Mouse (Mus musculus) myocyte (in vitro differentiated cells): ENCODE data around the gene Iqsec3.

ENCODE experiments used
- MYOD1 ChIP-seq, 3 experiments: IDR thresholded peaks; one replicate each; pipeline ENCODE4 v1.6.1; 2011; ENCODE audit warnings: control low read depth in 2 of 3, low read depth in 2 of 3, mild to moderate bottlenecking in 2 of 3, moderate library complexity in 1 of 3; ENCODE audit not compliant: insufficient read length in 2 of 3, control insufficient read depth in 1 of 3
- POLR2A ChIP-seq: IDR thresholded peaks from one replicate; pipeline ENCODE4 v1.6.1; 2011; ENCODE audit warnings: low read depth, mild to moderate bottlenecking, control low read depth, moderate library complexity; ENCODE audit not compliant: insufficient read length
- REST ChIP-seq: IDR thresholded peaks from one replicate; pipeline ENCODE4 v1.6.1; 2011; ENCODE audit warnings: mild to moderate bottlenecking, control low read depth, moderate library complexity; ENCODE audit not compliant: insufficient read depth, insufficient read length
- SRF ChIP-seq: IDR thresholded peaks from one replicate; pipeline ENCODE4 v1.6.1; 2011; ENCODE audit warnings: low read depth; ENCODE audit not compliant: control insufficient read depth, insufficient read length

DNA sequence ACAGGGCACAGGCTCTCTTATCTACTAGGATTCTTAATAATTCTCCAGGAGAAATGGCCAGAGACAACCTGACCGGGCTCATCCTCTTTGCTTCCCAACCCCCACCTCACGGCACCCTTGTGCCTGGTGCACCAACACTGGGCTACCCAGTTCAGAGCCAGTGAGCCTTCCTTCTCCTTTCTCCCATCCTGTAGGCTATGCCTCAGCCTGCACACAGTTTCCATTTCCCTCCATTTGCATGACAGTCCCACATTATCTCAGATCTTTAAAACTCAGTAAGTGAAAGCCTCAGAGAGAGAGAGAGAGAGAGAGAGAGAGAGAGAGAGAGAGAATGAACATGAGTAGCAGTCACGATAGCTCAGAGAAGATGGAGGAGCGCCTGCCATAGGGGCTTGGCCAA, 95.2 kb downstream of the Iqsec3 start:
- TF ChIP-seq POLR2A (no peak), SRF (no peak), MYOD1 (IDR thresholded peaks at IDR 0.05; ENCODE audit: control insufficient read depth in 1 of 3, insufficient read length in 2 of 3, low read depth in 2 of 3) (no peak), REST (no peak)
